Mouse (Mus musculus): ENCODE results near the gene Cpne7. TPM values are rescaled to one million over a fixed set of nuclear protein-coding genes. Genes with fewer than 3 reads are reported as not detected.

Gene Cpne7
- polyA plus RNA-seq, 1 experiment from 2014 or later, result not detected

- Histone ChIP-seq H3K4me2 (ENCODE audit: low read depth, low read length, severe bottlenecking) (no peak overlapping the region), H3K9me3 (ENCODE audit: control insufficient read depth, low read length) (no peaks in the 10 kb centered on the region), H3K9ac (ENCODE audit: low read length) (no peak overlapping the region), H3K4me1 (replicated peaks; ENCODE audit: control insufficient read depth, insufficient read depth, low read length) (peaks cover 10% of the 10 kb centered on the region), H3K4me3 (ENCODE audit: low read depth, low read length) (no peak overlapping the region), H3K27ac (ENCODE audit: low read depth, low read length) (no peak overlapping the region), H3K27me3 (ENCODE audit: control insufficient read depth, insufficient read depth, low read length) (no peaks in the 10 kb centered on the region), H3K36me3 (ENCODE audit: control insufficient read depth, insufficient read depth, low read length) (no peaks in the 10 kb centered on the region)
- ATAC-seq (replicated peaks; ENCODE audit: low FRiP score), result peak; percentile 63; the same call in 1 of the 2 replicates
- DNase-seq (ENCODE audit: low spot score), result peak; percentile 70
- 20% methylated on average over 2 of the region's 2 CpGs for WGBS
These were observed 20.5 kb downstream of the Cpne7 start for GRCm38 (mm10) chr8:123137645-123138077.

DNA sequence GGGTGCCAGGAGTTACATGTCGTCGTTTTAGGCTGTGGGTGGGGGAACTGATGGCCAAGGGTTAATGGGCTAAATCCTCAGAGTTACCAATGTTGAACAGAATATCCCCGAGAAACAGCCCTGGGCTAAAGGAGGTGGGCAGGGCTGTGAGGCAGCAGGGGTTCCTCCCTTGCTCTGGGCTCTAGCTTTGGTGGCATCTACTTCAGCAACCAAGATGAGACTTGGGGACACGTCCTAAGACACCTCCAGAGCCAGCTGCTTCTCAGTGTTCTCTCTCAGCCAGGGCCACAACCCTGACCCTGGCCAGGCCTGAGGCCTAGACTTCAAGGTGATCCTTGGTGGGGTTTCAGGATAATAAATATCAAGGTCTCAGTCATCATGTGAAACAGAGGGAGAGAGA is 21.6 kb downstream of the Cpne7 start:
- H3K4me2 ChIP-seq (ENCODE audit: low read depth, low read length, severe bottlenecking), result no peak overlapping the region
- H3K27me3 ChIP-seq (ENCODE audit: control insufficient read depth, insufficient read depth, low read length), result no peaks in the 10 kb centered on the region
- no peak overlapping the region for H3K27ac ChIP-seq (ENCODE audit: low read depth, low read length)
- peaks cover 10% of the 10 kb centered on the region for H3K4me1 ChIP-seq (replicated peaks; ENCODE audit: control insufficient read depth, insufficient read depth, low read length)
- H3K4me3 ChIP-seq (ENCODE audit: low read depth, low read length), result no peak overlapping the region
- H3K36me3 ChIP-seq (ENCODE audit: control insufficient read depth, insufficient read depth, low read length), result no peaks in the 10 kb centered on the region
- H3K9me3 ChIP-seq (ENCODE audit: control insufficient read depth, low read length), result no peaks in the 10 kb centered on the region
- no peak for ATAC-seq (replicated peaks; ENCODE audit: low FRiP score)
- H3K9ac ChIP-seq (ENCODE audit: low read length), result no peak overlapping the region
- WGBS, result 70% methylated on average over 4 of the region's 4 CpGs
- DNase-seq (ENCODE audit: low spot score), result no peak

GRCm38 (mm10) chr8:123141741-123142462 is 24.7 kb downstream of the Cpne7 start:
- no peak for ATAC-seq (replicated peaks; ENCODE audit: low FRiP score)
- Histone ChIP-seq H3K4me2 (ENCODE audit: low read depth, low read length, severe bottlenecking) (no peak overlapping the region), H3K9ac (ENCODE audit: low read length) (no peak overlapping the region), H3K27ac (ENCODE audit: low read depth, low read length) (no peak overlapping the region), H3K36me3 (ENCODE audit: control insufficient read depth, insufficient read depth, low read length) (no peaks in the 10 kb centered on the region), H3K27me3 (ENCODE audit: control insufficient read depth, insufficient read depth, low read length) (no peaks in the 10 kb centered on the region), H3K4me1 (replicated peaks; ENCODE audit: control insufficient read depth, insufficient read depth, low read length) (no peaks in the 10 kb centered on the region), H3K9me3 (ENCODE audit: control insufficient read depth, low read length) (no peaks in the 10 kb centered on the region), H3K4me3 (ENCODE audit: low read depth, low read length) (no peak overlapping the region)
- 84% methylated on average over 14 of the region's 14 CpGs for WGBS
- no peak for DNase-seq (ENCODE audit: low spot score)

DNA sequence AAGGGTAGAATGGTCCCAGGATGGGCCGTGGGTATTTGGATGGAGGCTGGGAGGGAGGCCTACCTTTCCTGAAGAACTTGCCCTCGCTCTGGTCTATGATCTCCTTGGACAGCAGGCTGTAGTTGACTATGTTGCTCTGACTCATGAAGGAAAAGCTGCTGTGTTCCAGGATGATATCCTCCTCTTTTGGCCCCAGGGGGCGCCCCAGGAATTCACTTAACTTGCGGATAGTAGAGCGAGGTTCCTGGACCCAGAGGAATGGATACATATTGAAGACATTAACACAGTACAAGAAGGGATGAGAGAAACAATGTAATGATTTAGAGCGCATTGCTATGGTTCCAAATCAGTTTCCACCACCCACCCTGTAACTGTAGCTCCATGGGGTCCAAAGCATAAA is 28.1 kb downstream of the Cpne7 start:
- 65% methylated on average over 6 of the region's 6 CpGs for WGBS
- no peak overlapping the region for H3K27ac ChIP-seq (ENCODE audit: low read depth, low read length)
- no peak overlapping the region for H3K4me3 ChIP-seq (ENCODE audit: low read depth, low read length)
- no peaks in the 10 kb centered on the region for H3K27me3 ChIP-seq (ENCODE audit: control insufficient read depth, insufficient read depth, low read length)
- no peaks in the 10 kb centered on the region for H3K4me1 ChIP-seq (replicated peaks; ENCODE audit: control insufficient read depth, insufficient read depth, low read length)
- no peak overlapping the region for H3K4me2 ChIP-seq (ENCODE audit: low read depth, low read length, severe bottlenecking)
- H3K36me3 ChIP-seq (ENCODE audit: control insufficient read depth, insufficient read depth, low read length), result no peaks in the 10 kb centered on the region
- DNase-seq (ENCODE audit: low spot score) (no peak), ATAC-seq (replicated peaks; ENCODE audit: low FRiP score) (no peak)
- H3K9ac ChIP-seq (ENCODE audit: low read length), result no peak overlapping the region
- no peaks in the 10 kb centered on the region for H3K9me3 ChIP-seq (ENCODE audit: control insufficient read depth, low read length)

DNA sequence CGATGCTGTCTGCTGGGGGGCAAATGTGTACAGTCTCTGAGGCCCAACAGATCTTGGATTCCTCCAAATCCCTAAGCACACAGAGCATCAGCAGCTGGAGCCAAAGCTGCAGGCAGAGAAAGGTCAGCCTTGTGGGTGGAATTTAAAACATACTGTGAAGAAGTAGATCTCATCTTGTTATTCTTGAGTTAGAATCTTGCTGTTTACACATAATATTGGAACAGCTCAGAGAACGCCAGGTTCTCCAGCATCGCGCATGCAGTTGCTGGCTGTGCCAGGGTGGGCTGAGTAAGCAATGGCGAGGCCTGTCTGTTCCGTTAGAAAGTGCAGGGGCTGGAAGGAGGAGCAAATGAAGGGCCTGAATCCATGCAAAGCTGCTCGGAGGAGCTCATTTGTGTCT is 29.2 kb downstream of the Cpne7 start:
- H3K4me3 ChIP-seq (ENCODE audit: low read depth, low read length), result no peak overlapping the region
- H3K4me1 ChIP-seq (replicated peaks; ENCODE audit: control insufficient read depth, insufficient read depth, low read length), result no peaks in the 10 kb centered on the region
- no peaks in the 10 kb centered on the region for H3K36me3 ChIP-seq (ENCODE audit: control insufficient read depth, insufficient read depth, low read length)
- H3K9me3 ChIP-seq (ENCODE audit: control insufficient read depth, low read length), result no peaks in the 10 kb centered on the region
- no peaks in the 10 kb centered on the region for H3K27me3 ChIP-seq (ENCODE audit: control insufficient read depth, insufficient read depth, low read length)
- DNase-seq (ENCODE audit: low spot score), result no peak
- no peak for ATAC-seq (replicated peaks; ENCODE audit: low FRiP score)
- no peak overlapping the region for H3K9ac ChIP-seq (ENCODE audit: low read length)
- WGBS, result 83% methylated on average over 7 of the region's 7 CpGs
- no peak overlapping the region for H3K4me2 ChIP-seq (ENCODE audit: low read depth, low read length, severe bottlenecking)
- no peak overlapping the region for H3K27ac ChIP-seq (ENCODE audit: low read depth, low read length)

- H3K27me3 ChIP-seq (ENCODE audit: control insufficient read depth, insufficient read depth, low read length), result no peaks in the 10 kb centered on the region
- H3K27ac ChIP-seq (ENCODE audit: low read depth, low read length), result no peak overlapping the region
- no peaks in the 10 kb centered on the region for H3K36me3 ChIP-seq (ENCODE audit: control insufficient read depth, insufficient read depth, low read length)
- H3K9me3 ChIP-seq (ENCODE audit: control insufficient read depth, low read length), result no peaks in the 10 kb centered on the region
- ATAC-seq (replicated peaks; ENCODE audit: low FRiP score) (no peak), DNase-seq (ENCODE audit: low spot score) (no peak)
- no peak overlapping the region for H3K4me3 ChIP-seq (ENCODE audit: low read depth, low read length)
- no peaks in the 10 kb centered on the region for H3K4me1 ChIP-seq (replicated peaks; ENCODE audit: control insufficient read depth, insufficient read depth, low read length)
- no peak overlapping the region for H3K4me2 ChIP-seq (ENCODE audit: low read depth, low read length, severe bottlenecking)
- 79% methylated on average over 9 of the region's 9 CpGs for WGBS
- H3K9ac ChIP-seq (ENCODE audit: low read length), result no peak overlapping the region
These were observed 33.6 kb downstream of the Cpne7 start for GRCm38 (mm10) chr8:123150737-123151171.

GRCm38 (mm10) chr8:123155177-123155576 is 38.0 kb downstream of the Cpne7 start:
- 77% methylated on average over 5 of the region's 5 CpGs for WGBS
- no peak overlapping the region for H3K4me2 ChIP-seq (ENCODE audit: low read depth, low read length, severe bottlenecking)
- ATAC-seq (replicated peaks; ENCODE audit: low FRiP score) (no peak), DNase-seq (ENCODE audit: low spot score) (no peak)
- H3K9ac ChIP-seq (ENCODE audit: low read length), result no peak overlapping the region
- H3K4me3 ChIP-seq (ENCODE audit: low read depth, low read length), result no peak overlapping the region
- no peaks in the 10 kb centered on the region for H3K27me3 ChIP-seq (ENCODE audit: control insufficient read depth, insufficient read depth, low read length)
- no peaks in the 10 kb centered on the region for H3K36me3 ChIP-seq (ENCODE audit: control insufficient read depth, insufficient read depth, low read length)
- peaks cover 4% of the 10 kb centered on the region; the same call in 1 of the 2 replicates for H3K4me1 ChIP-seq (replicated peaks; ENCODE audit: control insufficient read depth, insufficient read depth, low read length)
- H3K27ac ChIP-seq (ENCODE audit: low read depth, low read length), result no peak overlapping the region
- H3K9me3 ChIP-seq (ENCODE audit: control insufficient read depth, low read length), result no peaks in the 10 kb centered on the region

DNA sequence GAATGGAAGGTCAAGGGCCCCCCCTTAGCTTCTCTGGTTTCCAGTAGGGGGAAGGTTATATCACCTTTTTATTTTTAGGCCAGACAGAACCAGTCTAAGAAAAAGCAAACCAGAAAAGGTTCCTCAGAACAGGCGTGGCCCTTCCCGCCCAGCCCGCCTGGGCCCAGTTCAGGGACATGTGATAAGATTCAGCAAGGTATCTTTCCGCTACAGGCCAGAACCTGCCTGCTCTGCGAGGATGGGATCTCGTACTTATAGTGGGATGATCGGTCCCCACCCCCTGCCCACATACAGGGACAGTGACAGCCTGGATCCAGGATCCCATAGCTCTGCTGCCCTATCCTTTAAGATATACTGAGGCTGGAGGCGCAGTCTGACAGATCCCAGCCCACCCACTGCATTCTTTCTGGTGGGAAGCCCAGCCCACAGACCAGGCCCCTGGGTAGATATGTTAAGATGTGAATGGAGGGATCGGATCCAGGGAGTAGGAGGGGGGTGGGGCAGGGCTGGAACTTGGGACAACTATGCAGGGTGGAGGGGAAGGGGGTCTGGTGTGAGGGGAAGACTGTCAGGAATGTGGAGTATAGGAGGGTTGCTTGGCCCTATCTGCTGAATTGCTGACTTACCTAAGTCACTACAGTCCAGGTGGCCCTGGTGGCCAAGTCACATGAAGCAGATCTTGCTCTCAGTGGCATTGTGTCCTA is 39.0 kb downstream of the Cpne7 start:
- WGBS, result 83% methylated on average over 9 of the region's 9 CpGs
- no peak for DNase-seq (ENCODE audit: low spot score)
- no peak overlapping the region for H3K27ac ChIP-seq (ENCODE audit: low read depth, low read length)

More for the DNA sequence above, 39.0 kb downstream of the Cpne7 start:
- no peak for ATAC-seq (replicated peaks; ENCODE audit: low FRiP score)
- Histone ChIP-seq H3K36me3 (ENCODE audit: control insufficient read depth, insufficient read depth, low read length) (no peaks in the 10 kb centered on the region), H3K4me1 (replicated peaks; ENCODE audit: control insufficient read depth, insufficient read depth, low read length) (peaks cover 4% of the 10 kb centered on the region; the same call in 1 of the 2 replicates), H3K9me3 (ENCODE audit: control insufficient read depth, low read length) (no peaks in the 10 kb centered on the region), H3K27me3 (ENCODE audit: control insufficient read depth, insufficient read depth, low read length) (no peaks in the 10 kb centered on the region), H3K4me3 (ENCODE audit: low read depth, low read length) (no peak overlapping the region), H3K9ac (ENCODE audit: low read length) (no peak overlapping the region), H3K4me2 (ENCODE audit: low read depth, low read length, severe bottlenecking) (no peak overlapping the region)
